Mouse (Mus musculus): ENCODE results near the gene Fxyd1.

The Fxyd1 gene

DNA sequence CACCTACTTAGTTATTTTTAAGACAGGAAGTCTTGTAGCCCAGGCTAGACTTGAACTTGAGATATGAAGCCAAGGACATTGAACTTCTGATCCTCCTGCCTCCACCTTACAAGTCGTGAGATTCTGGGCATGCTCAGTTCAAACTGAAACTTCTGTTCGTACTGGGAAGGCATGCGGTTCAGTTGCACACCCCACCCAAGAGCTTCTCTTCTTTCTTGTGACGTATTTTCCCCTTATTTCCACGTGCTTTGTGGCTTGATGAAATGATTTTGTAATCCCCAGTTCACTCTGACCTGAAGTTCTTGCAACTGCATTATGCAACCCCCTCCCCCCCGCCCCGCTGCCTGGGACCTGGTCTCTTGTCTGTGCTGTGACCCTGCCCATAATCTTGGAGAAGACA lies 25.3 kb downstream of the Fxyd1 start:
- CTCF ChIA-PET = interaction anchor here (0.5 to 0.6 kb wide), 2 partner anchors 46 to 400 kb away, joined by 6 to 10 read pairs; no protein-coding TSS in a partner anchor

DNA sequence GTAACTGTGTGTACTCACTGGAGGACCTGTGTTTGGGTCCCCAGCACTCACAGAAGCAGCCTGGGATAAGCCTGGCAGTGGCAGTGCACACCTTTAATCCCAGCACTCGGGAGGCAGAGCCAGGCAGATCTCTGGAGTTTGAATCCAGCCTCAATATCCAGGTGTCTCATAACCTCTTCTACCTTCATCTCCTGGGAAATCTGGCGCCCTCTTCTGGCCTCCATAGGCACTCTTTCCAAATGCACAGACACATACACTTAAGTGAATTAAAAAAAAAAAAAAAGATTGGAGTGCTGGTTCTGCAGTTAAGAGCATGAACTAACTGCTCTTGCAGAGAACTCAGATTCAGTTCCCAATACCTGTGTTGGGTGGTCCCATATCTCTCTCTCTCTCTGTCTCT lies 26.3 kb downstream of the Fxyd1 start:
- CTCF ChIA-PET = no interaction called here

DNA sequence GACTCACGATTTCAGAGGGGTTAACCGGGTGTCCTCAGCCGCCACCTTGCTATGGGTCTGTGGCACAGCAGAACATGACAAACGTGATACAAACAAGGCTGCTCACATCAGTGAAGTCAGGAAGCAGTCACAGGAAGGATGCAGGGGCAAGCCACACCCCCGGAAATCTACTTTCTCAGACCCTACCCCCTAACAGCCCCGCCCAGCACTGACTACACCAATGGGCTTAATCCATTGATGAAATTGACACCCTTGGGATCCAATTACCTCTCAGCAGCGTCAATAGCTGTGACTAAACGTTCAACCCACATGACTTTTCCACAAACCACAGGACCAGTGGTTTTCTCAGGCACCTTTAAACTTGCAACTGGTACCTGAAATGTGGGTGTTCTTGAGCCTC lies 28.4 kb downstream of the Fxyd1 start:
- CTCF ChIA-PET = no interaction called here

DNA sequence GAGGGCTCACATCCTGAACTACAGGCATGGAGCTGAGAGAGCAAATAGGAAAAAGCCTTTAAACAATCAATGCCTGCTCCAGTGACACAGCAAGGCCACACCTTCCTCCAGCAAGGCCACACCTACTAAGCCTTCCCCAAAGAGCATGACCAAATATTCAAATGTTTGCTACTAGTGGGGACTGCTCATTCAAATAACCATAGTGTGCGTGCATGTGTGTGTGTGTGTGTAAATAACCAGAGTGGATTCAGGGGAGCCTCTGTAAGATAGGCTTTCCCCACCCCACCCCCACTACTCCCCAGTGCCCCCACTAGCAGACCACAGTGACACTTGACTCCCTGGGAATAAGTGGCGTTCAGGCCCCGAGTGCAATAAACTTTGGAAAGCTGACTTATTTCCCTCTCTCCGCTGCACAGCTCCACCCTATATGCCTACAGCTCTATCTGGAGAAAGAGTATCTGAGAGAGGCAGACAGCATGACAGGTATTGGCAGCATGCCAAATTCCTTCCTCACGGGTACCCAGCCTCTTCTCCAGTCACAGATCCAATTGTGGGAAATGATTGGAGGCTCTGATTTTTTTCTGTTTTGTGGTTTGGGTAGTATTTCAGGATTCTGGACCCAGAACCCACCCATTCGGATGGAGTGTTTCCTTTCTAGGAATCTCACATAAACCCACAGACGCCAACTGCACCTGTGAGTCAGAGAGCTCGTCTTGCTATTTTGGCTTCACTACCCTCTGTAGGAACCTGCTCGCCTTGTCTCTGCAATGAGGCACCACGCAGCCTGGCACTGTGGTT lies 39.7 kb downstream of the Fxyd1 start:
- CTCF ChIA-PET = interaction anchor here (0.6 kb wide), 1 partner anchor 25 kb away, joined by 8 read pairs; no protein-coding TSS in a partner anchor

DNA sequence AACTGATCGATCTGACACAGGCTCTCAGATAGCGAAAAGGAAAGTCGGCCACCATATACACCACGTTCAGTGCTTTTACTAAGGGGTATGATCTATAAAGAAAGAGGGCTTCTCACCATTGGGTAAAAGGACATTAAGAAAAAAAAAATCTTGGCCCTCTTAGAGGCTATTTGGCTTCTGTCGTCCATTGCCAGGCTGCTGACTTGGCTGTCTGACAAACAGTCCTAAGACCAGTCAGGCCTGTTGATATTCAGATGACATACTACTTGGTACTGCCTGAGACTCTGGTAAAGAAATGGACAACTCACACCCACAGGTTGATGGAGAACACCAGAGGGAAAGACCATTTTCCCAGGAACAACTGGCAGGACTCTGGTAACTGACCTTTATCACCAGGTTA lies 44.0 kb downstream of the Fxyd1 start:
- CTCF ChIA-PET = no interaction called here

DNA sequence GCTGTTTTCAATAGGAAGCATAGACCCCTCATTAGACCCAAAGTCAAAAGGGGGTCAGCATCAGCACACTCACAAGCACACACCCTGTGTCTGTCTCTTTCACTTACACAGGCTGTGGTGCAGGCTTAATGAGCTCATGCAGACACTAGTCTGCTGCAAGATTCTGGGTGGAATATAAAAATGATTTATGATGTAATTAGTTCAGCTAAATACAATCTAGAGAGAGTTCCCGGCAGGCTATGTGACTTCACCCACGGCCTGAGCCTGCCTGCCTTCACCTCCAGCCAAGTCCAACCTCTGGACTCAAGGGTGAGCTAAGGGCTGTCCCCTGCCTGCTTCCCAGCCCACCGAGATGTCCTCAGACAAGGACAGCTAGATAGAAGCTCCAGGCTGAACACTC lies 48.1 kb downstream of the Fxyd1 start:
- CTCF ChIA-PET = no interaction called here

DNA sequence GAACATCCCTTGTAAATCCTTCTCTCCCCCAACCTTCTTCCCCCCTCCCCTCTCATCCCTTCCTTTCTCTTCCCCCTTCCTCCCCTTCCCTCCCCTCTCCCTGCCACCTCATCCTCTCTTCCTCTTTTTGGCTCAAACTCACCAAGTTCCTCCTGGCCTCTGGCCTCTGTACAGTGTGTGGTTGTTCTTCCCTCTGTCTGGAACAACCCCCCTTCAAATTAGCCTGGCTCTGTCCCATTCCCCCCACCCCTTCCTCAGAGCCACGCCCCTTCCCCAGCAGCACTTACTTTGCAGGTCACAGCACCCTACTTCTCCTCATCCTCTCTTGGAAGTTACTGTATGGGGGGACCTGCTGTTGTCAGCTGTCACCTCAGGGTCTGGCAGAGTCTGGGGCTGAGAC lies 48.8 kb downstream of the Fxyd1 start:
- CTCF ChIA-PET = interaction anchor here (0.5 kb wide), 1 partner anchor 323 kb away, joined by 22 read pairs; no protein-coding TSS in a partner anchor

DNA sequence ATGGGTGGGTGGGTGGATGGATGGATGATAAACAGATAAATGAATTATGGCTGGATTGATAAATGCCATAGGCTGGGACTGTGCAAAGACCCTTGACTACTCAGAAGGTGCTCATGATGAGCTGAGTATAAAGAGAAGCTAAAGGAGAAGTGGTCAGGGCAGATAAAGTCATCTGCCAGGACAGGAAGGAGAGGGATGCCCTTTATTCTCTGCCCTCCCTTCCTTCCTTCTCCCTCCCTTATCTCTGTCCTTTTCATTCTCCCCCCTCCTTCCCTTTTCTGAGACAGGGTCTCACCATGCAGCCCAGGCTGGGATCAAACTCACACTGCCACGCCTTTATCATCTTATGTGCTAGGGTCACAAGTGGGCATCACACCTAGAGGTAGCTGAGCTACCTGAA lies 49.2 kb downstream of the Fxyd1 start:
- CTCF ChIA-PET = interaction anchor here (0.5 kb wide), 1 partner anchor 323 kb away, joined by 22 read pairs; no protein-coding TSS in a partner anchor

DNA sequence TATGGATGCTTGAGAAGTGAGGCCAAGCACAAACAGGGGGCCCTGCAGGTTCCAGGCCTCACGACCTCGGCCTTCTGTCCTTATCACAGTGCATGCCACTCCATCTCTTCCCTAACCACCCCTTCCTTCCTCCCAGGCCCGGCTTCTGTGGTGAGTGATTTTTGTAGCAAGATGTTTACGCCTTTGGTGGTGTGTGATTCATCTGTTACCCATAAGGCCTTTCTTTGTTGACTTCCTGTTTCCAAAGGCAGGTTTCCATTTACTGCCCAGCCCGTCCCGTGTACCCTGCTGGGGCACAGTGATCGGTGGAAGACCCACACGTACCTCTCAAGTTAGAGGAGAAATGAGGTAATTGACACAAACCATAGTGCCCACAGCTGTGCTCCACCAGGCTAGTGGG lies 54.3 kb downstream of the Fxyd1 start:
- CTCF ChIA-PET = interaction anchor here (0.6 kb wide), 1 partner anchor 435 kb away, joined by 3 read pairs; no protein-coding TSS in a partner anchor
